Mouse (Mus musculus): ENCODE results near the gene Ssmem1. TPM values are rescaled to one million over a fixed set of nuclear protein-coding genes. Genes with fewer than 3 reads are reported as not detected.

The Ssmem1 gene
- polyA plus RNA-seq, 1 experiment from 2014 or later, result 0.14 TPM

DNA sequence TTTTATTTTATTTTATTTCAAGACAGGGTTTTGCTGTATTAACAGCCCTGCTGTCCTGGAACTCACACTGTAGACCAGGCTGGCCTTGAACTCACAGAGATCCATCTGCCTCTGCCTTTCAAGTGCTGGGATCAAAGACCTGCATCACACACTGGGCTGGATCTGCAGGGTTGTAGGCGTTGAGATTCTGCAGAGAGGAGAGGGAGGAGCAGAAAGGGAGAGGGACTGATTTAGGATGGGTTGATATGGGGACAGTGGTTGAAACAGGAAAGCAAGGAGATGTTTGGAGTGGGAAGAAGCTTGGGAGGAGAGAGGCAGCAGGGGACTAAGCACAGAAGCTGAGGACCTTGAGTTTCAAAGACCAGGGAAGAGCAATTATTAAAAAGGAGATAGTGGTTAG lies 50.1 kb downstream of the Ssmem1 start:
- no peak overlapping the region for H3K4me2 ChIP-seq (replicated peaks)
- no peak for ATAC-seq (ENCODE audit: insufficient number of reproducible peaks, insufficient read depth, low FRiP score, low TSS enrichment)
- no peaks in the 10 kb centered on the region for H3K9me3 ChIP-seq
- WGBS, result 79% methylated on average over 1 of the region's 1 CpGs
- no peak overlapping the region for H3K4me3 ChIP-seq
- no peak overlapping the region for H3K27ac ChIP-seq
- H3K4me1 ChIP-seq, result no peaks in the 10 kb centered on the region
- no peaks in the 10 kb centered on the region for H3K36me3 ChIP-seq
- no peaks in the 10 kb centered on the region for H3K27me3 ChIP-seq
- H3K9ac ChIP-seq, result no peak overlapping the region

DNA sequence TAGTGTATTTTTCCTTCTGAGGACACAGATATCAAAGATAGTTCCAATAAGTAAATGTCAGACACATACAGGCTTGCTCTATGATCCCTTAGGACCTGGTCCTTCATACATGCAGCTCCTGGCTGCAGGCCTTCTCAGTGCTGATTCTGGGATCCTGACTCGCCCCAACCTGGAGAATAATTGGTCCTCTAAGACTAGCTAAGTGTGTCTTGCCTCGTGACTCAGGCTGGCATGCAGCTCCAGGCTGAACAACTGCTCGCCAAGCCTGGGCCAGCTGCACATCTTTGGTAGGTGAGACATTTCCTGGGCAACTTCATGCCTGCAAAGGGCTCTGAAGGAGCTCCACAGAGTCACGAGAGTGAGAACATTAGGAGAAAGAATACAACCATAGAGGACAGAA lies 52.5 kb downstream of the Ssmem1 start:
- Histone ChIP-seq H3K4me2 (replicated peaks) (no peak overlapping the region), H3K4me3 (no peak overlapping the region), H3K9ac (no peak overlapping the region), H3K4me1 (no peaks in the 10 kb centered on the region), H3K27me3 (no peaks in the 10 kb centered on the region), H3K36me3 (no peaks in the 10 kb centered on the region), H3K9me3 (no peaks in the 10 kb centered on the region), H3K27ac (no peak overlapping the region)
- WGBS, result 78% methylated on average over 4 of the region's 4 CpGs
- ATAC-seq (ENCODE audit: insufficient number of reproducible peaks, insufficient read depth, low FRiP score, low TSS enrichment), result no peak

DNA sequence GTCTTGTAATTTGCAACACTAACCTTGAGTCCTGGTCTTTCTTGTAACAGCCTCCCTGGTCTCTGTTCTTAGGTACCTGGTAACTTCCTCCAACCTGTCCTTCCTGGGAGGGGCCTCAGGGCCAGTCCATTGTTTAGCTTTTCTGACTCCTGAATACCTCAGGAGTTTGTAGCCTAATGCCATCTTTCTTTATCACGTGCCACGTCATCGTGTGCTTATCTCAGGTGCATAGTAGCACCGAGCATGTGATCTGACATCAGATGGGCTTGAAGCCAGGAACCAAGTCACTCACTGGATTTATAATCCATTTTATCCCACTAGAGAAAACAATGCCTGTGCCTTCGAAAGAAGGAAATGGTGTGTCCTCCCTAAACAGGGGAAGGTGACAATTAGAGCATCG lies 53.9 kb downstream of the Ssmem1 start:
- no peak overlapping the region for H3K27ac ChIP-seq
- H3K9ac ChIP-seq, result no peak overlapping the region
- WGBS, result 86% methylated on average over 6 of the region's 6 CpGs
- H3K9me3 ChIP-seq, result no peaks in the 10 kb centered on the region
- H3K4me3 ChIP-seq, result no peak overlapping the region
- H3K4me1 ChIP-seq, result no peaks in the 10 kb centered on the region
- H3K36me3 ChIP-seq, result no peaks in the 10 kb centered on the region
- no peaks in the 10 kb centered on the region for H3K27me3 ChIP-seq
- ATAC-seq (ENCODE audit: insufficient number of reproducible peaks, insufficient read depth, low FRiP score, low TSS enrichment), result no peak
- no peak overlapping the region for H3K4me2 ChIP-seq (replicated peaks)

DNA sequence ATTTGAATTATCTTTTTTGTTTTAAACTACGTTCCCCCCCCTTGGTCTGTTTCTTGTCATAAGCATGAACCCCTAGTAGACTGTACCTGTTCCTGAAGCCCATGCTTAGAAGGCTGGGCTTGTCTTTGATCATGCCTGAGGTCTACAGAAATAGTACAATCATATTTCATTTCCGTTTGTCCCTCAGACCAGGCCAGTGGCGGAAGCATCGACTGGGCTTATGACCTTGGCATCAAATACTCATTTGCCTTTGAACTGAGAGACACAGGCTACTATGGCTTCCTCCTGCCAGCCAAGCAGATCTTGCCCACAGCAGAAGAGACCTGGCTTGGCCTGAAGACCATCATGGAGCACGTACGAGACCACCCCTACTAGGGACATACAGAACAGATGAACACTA lies 54.4 kb downstream of the Ssmem1 start:
- 91% methylated on average over 6 of the region's 6 CpGs for WGBS
- Histone ChIP-seq H3K27me3 (no peaks in the 10 kb centered on the region), H3K27ac (no peak overlapping the region), H3K9me3 (no peaks in the 10 kb centered on the region), H3K4me2 (replicated peaks) (no peak overlapping the region), H3K4me3 (no peak overlapping the region), H3K4me1 (no peaks in the 10 kb centered on the region), H3K36me3 (no peaks in the 10 kb centered on the region), H3K9ac (no peak overlapping the region)
- no peak for ATAC-seq (ENCODE audit: insufficient number of reproducible peaks, insufficient read depth, low FRiP score, low TSS enrichment)

DNA sequence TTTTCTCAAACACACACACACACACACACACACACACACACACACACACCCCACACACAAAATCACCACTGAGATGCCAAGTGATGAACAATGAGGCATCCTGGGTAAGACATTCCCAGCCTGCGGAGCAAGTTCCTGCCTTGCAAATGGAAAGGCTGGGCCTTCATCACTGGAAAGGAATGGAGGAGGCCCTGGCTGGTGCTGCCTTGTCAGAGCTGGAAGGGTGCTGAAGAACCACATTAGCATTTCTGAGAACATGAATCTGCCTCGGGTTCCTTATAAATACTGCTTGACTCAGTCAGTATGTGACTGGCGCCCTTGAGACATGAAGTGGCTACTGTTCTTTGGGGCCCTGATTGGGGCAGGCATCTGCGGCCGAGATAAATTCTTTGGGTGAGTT lies 58.4 kb downstream of the Ssmem1 start, which contains the start of gene Cpa4:
Cpa4 (plus strand) TSS at position 301 of the 400 bp plus-strand sequence.
- 72% methylated on average over 5 of the region's 5 CpGs for WGBS
- Histone ChIP-seq H3K4me2 (replicated peaks) (no peak within 1 kb of the TSS), H3K4me3 (no peak within 1 kb of the TSS), H3K9ac (no peak within 1 kb of the TSS), H3K27ac (no peak within 1 kb of the TSS), H3K27me3 (no peaks in the 10 kb centered on the region), H3K36me3 (no peaks in the 10 kb centered on the region), H3K4me1 (peaks cover 8% of the 10 kb centered on the region), H3K9me3 (no peaks in the 10 kb centered on the region)
- no peak for ATAC-seq (ENCODE audit: insufficient number of reproducible peaks, insufficient read depth, low FRiP score, low TSS enrichment)

DNA sequence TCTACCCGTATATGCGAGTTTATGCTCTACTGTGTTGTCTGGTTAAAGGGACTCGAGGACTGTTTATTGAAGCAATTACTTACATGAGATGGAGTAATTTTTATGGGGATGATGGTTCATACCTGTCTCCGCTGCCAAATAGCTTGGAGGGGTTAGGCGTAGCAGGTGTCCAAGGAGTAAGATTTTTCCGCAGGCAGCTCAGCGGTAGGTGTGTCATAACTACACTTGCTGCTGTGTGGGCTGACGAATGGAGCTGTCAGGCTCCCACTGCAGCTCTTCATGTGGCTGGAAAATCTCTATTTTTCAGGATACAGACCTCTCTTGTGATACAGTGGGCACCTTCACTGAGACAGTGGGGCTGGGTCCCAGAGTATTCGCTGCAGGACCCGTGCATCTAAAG lies 59.7 kb downstream of the Ssmem1 start:
- H3K4me3 ChIP-seq, result no peak overlapping the region
- no peaks in the 10 kb centered on the region for H3K36me3 ChIP-seq
- H3K9ac ChIP-seq, result no peak overlapping the region
- 88% methylated on average over 10 of the region's 10 CpGs for WGBS
- H3K4me2 ChIP-seq (replicated peaks), result no peak overlapping the region
- no peak for ATAC-seq (ENCODE audit: insufficient number of reproducible peaks, insufficient read depth, low FRiP score, low TSS enrichment)
- no peaks in the 10 kb centered on the region for H3K27me3 ChIP-seq
- no peaks in the 10 kb centered on the region for H3K9me3 ChIP-seq
- peaks cover 20% of the 10 kb centered on the region for H3K4me1 ChIP-seq
- H3K27ac ChIP-seq, result no peak overlapping the region

Other genes starting within 250 kb of the Ssmem1 start
- 52.5 and 56.1 TPM in 2 replicates for gene Ube2h, start 205.3 kb upstream of the Ssmem1 start, polyA plus RNA-seq (2016; fragmentation: Nextera tagmentation; extraction: Ambion mirVana)
- gene Zc3hc1, start 118.8 kb upstream of the Ssmem1 start, polyA plus RNA-seq (2016; fragmentation: Nextera tagmentation; extraction: Ambion mirVana), result 75.0 and 76.3 TPM in 2 replicates
- gene Klhdc10, start 108.0 kb upstream of the Ssmem1 start, polyA plus RNA-seq (2016; fragmentation: Nextera tagmentation; extraction: Ambion mirVana), result 44.0 and 46.0 TPM in 2 replicates
- gene Tmem209, start 66 bp upstream of the Ssmem1 start, polyA plus RNA-seq (2016; fragmentation: Nextera tagmentation; extraction: Ambion mirVana), result 37.8 and 38.6 TPM in 2 replicates
- gene Cpa2, start 31.7 kb downstream of the Ssmem1 start, polyA plus RNA-seq (2016; fragmentation: Nextera tagmentation; extraction: Ambion mirVana), result 4.2 and 7.6 TPM in 2 replicates
- gene Cpa4, start 58.5 kb downstream of the Ssmem1 start, polyA plus RNA-seq (2016; fragmentation: Nextera tagmentation; extraction: Ambion mirVana), result 0.79 and 1.3 TPM in 2 replicates
- 0.22 and 0.33 TPM in 2 replicates for gene Cpa5, start 101.2 kb downstream of the Ssmem1 start, polyA plus RNA-seq (2016; fragmentation: Nextera tagmentation; extraction: Ambion mirVana)
- 0.22 and 0.29 TPM in 2 replicates for gene Cpa1, start 129.4 kb downstream of the Ssmem1 start, polyA plus RNA-seq (2016; fragmentation: Nextera tagmentation; extraction: Ambion mirVana)
- gene Cep41, start 183.9 kb downstream of the Ssmem1 start, polyA plus RNA-seq (2016; fragmentation: Nextera tagmentation; extraction: Ambion mirVana), result 23.8 and 26.3 TPM in 2 replicates
- gene Mest, start 213.7 kb downstream of the Ssmem1 start, polyA plus RNA-seq (2016; fragmentation: Nextera tagmentation; extraction: Ambion mirVana), result 1,207 and 1,222 TPM in 2 replicates

Measured in embryonic facial prominence, embryonic 12.5 days (tissue).